Mouse (Mus musculus): ENCODE results near the gene Hmga1.

The Hmga1 gene

GRCm38 (mm10) chr17:27556315-27557011 lies at the start of gene Hmga1:
Gene Hmga1, plus strand, starts transcription at chr17:27556497.
- DNase-seq (ENCODE audit: low spot score): peak; percentile 88

- no peak for DNase-seq (ENCODE audit: low spot score)
Measured at GRCm38 (mm10) chr17:27506871-27507590, 49.3 kb upstream of the Hmga1 start.

GRCm38 (mm10) chr17:27507591-27507945 lies 48.7 kb upstream of the Hmga1 start:
- no peak for DNase-seq (ENCODE audit: low spot score)

- DNase-seq (ENCODE audit: low spot score): no peak
Measured at GRCm38 (mm10) chr17:27508002-27508401, 48.3 kb upstream of the Hmga1 start.

- DNase-seq (ENCODE audit: low spot score): no peak
Measured at GRCm38 (mm10) chr17:27508513-27508912, 47.8 kb upstream of the Hmga1 start.

GRCm38 (mm10) chr17:27509056-27509455 lies 47.2 kb upstream of the Hmga1 start:
- DNase-seq (ENCODE audit: low spot score): no peak

GRCm38 (mm10) chr17:27510258-27511124 lies 45.8 kb upstream of the Hmga1 start:
- no peak for DNase-seq (ENCODE audit: low spot score)

GRCm38 (mm10) chr17:27511125-27511735 lies 45.1 kb upstream of the Hmga1 start:
- no peak for DNase-seq (ENCODE audit: low spot score)

- no peak for DNase-seq (ENCODE audit: low spot score)
Measured at GRCm38 (mm10) chr17:27511865-27512618, 44.3 kb upstream of the Hmga1 start.

- no peak for DNase-seq (ENCODE audit: low spot score)
Measured at GRCm38 (mm10) chr17:27512619-27513161, 43.6 kb upstream of the Hmga1 start.

GRCm38 (mm10) chr17:27513279-27513915 lies 42.9 kb upstream of the Hmga1 start:
- peak; percentile 29 for DNase-seq (ENCODE audit: low spot score)

GRCm38 (mm10) chr17:27513916-27514762 lies 42.2 kb upstream of the Hmga1 start:
- DNase-seq (ENCODE audit: low spot score): no peak

GRCm38 (mm10) chr17:27518296-27518695 lies 38.0 kb upstream of the Hmga1 start:
- no peak for DNase-seq (ENCODE audit: low spot score)

- DNase-seq (ENCODE audit: low spot score): no peak
Measured at GRCm38 (mm10) chr17:27518700-27519595, 37.3 kb upstream of the Hmga1 start.

GRCm38 (mm10) chr17:27520557-27520956 lies 35.7 kb upstream of the Hmga1 start:
- peak; percentile 54 for DNase-seq (ENCODE audit: low spot score)

GRCm38 (mm10) chr17:27521303-27521702 lies 35.0 kb upstream of the Hmga1 start, which contains the start of gene Grm4:
Gene Grm4, minus strand, starts transcription at chr17:27521403.
- no peak for DNase-seq (ENCODE audit: low spot score)

GRCm38 (mm10) chr17:27523121-27523520 lies 33.2 kb upstream of the Hmga1 start:
- DNase-seq (ENCODE audit: low spot score): no peak

GRCm38 (mm10) chr17:27527188-27527587 lies 29.1 kb upstream of the Hmga1 start:
- DNase-seq (ENCODE audit: low spot score): no peak

- DNase-seq (ENCODE audit: low spot score): no peak
Measured at GRCm38 (mm10) chr17:27528030-27528429, 28.3 kb upstream of the Hmga1 start.

All from T-cell, adult 2 months (primary cell).